Mouse (Mus musculus) cerebellum, adult 11 months (tissue): ENCODE results near the gene Ninj1.

Source experiments
- DNase-seq: peaks from one replicate; pipeline ENCODE4 v3.0.0; 2022

Ninj1 gene

DNA sequence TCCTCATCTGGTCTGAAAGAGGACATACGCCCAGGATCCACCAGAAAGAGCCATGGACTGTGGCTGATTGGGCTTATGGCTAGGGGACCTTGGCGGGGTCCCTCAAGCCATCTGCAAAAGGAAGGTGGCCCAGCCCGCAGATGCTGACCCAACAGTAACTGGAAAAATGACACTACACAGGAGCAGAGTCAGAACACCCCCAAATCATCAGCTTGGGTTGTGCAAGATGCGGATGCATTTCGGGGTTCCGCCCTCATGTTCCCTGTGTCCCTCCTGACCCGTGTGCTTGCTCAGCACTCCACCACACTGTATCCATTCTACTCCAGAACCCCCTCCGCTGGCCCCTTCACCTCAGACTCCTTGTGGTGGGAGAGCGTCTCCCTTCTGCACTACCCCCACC is 11.4 kb downstream of the Ninj1 start:
- DNase-seq = no peak

DNA sequence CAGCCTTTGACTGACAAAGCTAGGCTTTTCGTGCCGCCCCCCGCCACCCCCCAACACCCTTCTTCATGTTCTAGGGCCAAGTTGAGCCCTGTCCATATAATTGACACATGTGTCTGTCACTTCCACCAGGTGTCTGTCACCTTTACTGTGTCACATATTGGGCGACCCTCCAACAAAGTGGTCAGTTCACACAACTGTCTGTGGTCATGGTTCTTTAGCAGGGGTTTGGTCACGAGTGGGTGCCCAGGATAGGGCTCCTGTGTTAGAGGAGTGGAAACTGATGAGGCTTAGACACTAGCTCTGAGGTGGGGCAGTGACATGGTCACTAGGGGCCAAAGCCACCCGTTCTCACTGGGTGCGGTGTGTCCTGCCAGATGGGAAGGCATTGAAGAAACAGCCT is 12.6 kb downstream of the Ninj1 start:
- DNase-seq = no peak

DNA sequence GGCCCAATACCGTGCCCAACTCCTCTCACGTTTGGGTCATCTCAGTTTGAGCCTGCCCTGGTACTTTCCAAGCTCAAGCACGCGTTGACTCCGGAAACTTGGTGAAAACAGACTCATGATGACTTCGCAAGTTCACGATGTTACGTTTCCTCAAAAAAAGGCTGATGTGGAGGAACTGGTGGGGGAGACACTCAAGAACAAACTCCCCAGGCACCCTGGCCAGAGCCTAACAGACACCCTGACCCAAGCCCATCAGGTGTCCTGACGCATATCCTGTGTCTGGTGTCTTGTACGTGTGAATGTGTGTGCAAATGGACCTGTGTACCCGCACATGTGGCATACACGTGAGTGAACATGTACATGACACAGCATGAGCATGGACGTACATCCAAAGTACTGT is 13.4 kb downstream of the Ninj1 start:
- no peak for DNase-seq

DNA sequence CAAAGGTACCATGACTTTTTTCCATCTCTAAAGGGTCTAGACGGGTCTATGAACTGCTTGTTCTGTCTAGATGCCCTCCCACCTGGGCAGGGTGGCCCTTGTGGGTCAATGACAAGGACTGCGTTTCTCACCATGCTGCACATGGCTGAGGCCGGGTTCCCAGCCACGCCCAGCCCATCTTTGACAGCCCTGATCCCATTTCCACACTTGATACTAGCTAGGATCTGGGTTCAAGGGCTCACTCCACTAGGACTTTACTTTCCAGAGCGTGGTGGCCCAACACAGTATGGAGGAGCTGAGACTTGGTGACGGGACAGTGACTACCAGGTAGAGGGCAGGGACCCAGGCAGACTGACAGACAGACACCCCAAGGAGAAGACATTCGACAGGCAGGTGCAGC is 15.3 kb downstream of the Ninj1 start:
- no peak for DNase-seq

DNA sequence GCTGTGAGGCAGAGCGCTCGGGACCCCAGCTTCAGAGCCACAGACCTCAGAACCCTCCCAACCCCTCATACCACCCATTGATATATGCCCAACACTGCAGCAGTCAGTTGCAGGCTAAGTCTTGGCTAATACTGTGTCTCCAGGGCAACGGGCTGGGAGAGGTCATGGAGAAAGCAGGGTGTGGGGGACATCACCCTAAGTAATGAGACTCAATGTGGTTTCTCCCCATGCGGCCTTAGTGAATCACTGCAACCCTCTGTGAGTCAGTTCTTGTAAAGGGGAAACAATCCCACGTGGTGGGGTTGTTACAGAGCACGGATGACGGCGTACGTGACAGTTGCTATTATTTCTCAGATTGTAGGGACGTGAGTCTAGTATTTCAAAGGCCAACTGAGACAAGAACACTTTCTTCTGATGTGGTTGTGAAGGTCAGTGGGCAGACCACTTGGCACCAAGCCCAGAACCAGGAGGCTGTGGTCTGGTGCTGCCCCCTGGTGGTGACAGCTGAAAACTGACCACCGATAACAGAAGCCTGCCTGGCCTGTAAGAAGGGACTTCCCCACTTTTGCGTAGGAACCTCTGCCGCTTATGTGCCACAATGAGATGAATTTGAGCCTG is 18.2 kb downstream of the Ninj1 start:
- DNase-seq = peak; percentile 78

DNA sequence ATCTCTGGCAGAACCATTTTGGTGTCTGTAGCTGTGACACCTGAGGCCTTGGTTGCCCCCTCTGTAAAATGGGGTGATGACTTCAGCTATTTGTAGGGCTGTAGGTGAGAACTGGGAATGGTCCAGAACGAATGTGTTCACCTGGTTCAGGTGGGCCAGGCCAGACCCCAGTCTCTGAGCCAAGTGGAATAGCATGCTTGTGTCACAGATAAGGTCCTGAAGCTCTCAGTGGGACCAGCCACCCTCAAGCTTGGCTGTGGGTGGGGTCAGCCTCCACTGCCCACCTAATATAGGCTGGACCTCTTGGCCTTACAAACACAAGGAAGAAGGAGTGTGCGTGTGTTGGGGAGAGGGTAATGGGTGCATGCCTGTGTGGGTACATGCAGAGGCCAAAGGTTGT is 19.1 kb downstream of the Ninj1 start:
- no peak for DNase-seq

DNA sequence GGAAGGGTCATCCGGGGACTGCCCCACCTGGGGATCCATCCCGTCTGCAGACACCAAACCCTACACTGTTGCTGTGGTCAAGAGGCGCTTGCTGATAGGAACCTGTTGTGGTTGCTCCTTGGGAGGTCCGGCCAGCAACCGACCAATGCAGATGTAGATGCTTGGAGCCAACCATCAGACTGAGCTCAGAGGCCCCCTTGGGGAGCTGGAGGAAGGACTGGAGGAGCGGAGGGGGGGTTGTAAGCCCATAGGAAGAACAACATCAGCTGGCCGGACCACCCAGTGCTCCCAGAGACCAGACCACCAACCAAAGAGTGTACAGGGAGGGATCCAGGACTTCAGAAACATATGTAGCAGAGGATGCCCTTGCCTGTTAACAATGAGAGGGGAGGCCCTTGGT is 22.0 kb downstream of the Ninj1 start:
- DNase-seq = no peak

DNA sequence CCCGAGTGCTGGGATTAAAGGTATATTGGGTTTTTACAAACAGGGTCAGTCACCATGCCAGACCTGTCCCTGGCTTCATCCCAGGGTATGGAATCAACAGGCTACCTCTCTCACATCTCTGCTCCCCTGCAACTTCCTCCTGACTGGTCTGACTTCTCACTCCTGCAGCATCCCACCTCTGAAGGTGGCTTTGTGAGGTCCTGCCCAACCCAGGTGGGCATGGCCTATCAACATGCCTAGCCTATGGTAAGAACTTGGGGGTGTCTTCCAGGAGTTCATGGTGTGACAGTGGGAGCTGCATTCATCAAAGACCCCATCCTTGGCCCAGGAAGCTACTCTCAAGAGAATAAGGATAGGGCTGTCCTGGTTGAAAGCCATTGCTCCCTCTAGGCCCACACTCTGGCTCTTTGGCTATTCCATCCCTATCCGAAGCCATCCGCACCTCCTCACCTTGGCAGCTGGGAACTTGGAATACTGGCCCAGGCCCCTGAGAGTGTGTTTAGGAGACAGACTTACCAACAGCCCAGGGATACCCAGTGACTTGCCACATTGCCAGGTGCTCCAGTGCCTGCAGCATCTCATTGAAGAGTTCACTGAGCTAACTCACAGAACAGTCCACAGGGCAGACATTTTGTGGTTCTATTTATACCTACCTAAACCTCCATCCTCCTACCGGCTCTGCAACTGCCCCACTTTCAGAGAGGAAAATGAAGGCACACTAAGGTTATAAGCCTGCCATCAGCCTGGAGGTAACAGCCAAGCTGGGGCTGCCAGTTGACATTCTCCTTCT is 25.6 kb downstream of the Ninj1 start:
- no peak for DNase-seq

DNA sequence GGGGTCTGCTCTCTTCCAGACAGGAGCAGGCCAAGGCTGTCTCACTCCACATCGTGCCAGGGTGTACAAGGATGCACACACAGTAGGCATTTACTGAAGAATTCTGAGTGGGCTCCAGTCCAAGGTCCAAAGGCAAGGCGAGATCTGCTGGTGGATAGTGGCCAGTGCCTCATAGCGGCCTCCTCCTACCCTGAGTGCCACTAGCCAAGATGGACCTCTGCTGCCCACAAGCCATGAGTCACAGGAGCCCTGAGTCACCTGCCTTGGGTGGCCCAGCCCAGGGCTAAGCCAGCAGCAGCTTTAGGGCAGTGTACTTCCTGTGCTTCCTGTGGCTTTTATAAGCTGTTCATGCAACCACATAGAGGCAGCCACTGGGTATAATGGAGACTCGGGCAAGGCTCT is 26.2 kb downstream of the Ninj1 start:
- DNase-seq = peak; percentile 66

DNA sequence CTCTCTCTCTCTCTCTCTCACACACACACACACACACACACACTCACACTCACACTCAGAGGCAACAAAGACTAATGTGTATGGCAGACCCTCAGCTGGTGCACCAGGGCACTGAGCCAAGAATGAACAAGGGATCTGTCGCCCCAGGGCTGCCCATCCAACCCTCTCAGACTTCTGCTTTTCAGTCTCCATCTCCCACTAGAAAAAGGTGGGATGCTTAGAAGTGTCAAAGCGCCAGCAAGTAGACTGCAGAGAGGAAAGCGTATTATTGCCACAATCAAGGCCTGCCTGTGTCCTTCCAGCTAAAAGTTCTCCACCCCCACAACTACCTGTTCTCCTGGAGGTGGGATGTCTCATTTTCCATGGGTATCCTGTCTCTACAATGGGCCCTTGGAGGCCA is 27.2 kb downstream of the Ninj1 start:
- no peak for DNase-seq

DNA sequence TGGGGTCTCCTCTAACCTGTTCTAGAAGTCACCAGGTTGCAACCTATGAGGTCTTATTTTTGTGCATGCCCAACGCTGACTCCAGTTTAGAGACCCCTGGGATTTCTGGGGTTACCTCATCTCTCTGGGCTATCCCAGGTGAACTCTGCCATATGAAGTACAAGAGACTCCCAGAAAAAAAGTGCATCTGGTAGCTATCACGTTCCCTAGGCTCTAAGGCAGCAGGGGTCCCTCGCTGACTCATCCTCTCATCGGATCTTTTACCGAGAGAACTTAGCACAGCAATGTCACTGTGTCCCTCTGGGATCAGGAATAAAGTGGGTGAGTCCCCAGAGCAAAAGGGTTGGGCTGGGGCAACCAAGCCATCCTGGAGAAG is 27.8 kb downstream of the Ninj1 start:
- no peak for DNase-seq

DNA sequence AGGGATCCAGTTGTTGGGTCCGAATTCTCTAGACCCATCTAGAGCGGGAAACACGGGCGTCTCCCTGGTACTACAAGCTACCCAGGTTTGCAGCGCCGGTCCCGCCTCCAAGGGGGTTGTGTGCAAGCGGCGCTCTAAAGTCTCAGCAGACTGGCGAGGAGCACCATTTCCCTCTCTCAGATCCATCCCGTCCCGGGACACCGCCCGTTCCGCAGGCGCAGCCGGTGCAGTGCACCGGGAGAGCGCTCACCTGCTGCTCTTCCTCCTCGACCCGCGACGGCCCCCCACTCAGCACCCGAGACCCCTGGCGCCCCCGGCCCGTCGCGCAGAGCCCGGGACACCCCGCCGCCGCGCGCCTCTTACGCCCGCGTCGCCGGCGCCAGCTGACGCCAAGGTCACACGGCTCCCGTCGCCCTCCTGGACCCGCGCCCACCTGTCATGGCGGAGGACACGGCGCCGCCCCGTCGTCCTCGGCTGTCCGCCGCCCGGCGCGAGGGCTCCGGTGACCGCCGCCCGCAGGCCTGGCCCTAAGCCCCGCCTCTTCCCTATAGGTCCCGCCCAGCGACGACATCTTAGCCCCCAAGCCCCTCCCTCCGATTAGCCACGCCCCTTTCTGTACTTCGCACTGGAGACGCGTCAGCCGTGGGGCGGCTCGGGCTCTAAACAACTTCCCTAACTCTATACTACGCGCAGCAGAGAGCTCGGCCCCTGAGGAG is 28.4 kb downstream of the Ninj1 start, which contains the start of gene Card19:
Card19 (minus strand) TSS at position 534 of the 716 bp plus-strand sequence.
- peak; percentile 91 for DNase-seq

DNA sequence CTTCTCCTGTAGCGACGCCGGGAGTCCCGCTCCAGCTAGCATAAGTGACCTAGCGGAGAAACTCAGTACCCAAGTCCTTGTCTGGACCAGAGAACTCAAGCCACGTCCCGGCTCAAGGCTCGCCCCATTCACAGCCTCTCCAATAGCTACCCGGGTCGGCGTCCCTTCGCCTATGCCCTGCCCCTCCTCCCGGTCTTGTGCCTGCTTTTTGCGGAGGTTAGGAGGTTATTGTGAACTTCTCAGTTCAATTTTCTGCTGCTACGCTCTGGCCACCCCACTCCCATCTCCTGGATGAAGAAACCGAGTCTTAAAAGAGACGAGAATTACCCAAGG is 28.9 kb downstream of the Ninj1 start:
- DNase-seq = no peak

DNA sequence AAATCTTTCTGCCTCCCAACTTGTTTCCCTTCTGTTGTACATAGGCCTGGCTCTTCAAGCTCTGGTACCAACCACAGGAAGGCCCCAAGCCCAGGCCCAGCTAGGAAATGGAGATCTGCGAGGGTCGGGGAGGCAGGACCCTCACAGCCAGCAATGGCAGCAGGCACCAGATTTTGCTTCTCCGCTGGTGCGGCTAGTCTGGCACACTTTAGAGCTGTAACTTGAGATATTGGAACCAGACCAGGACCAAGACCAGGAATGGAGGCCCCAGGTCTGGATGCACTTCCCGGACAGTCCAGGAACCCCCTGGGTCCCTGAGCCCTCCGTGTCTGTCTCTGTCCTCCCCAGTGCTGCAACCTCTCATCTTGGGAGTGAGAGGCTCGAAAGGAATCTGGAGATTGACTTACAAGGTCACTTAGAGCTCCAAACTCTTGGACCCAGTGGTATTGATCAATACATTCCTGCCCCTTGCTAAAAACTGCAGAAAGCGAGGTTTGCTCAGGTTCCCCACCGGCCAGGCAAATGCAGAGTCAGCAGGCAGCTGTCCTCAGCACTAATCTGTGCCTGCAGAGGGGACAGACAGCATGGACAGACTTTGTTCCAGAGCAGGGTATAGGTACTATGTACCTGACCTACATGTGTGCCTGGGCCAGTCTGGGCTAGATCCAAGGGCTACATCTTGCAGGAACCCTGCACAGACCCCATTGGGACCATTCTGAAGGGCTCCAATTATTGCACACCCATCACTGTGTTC is 29.7 kb downstream of the Ninj1 start:
- no peak for DNase-seq

DNA sequence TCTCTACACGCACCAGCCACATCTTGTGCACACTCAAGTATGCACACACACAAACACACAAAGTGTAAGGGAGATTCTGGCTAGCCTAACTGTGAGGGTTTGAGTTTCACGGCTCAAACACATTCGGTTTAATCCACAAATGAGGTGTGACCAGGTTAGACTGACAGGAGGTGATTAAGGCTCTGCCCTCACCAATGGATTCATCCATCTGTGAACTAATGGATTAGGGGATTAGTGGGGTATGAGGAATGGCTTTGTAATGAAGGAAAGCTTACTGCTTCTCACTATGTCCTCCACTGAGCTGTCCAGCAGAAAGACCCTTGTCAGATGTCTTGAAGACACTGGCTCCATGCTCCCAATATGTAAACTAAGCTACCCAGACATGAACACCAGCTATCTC is 31.4 kb downstream of the Ninj1 start:
- no peak for DNase-seq

DNA sequence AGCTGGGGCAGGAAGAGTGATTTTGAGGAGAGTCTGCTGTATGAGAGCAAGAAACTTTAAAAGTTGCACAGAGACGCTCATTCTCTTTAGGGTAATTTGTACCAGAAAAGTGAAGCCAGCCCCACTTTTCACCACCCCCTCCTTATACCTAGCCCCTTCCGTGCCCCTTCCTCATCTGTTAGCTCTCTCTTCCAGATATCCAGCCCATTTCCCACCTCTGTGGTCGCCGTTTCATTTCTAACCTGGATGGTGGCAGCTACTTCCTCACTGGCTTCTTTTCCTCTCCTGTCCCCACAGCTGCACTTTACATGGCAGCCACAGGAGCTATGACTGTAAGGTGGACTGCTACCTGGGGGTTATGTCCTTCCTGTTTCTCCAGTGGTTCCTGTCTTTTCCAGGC is 32.1 kb downstream of the Ninj1 start:
- DNase-seq = no peak

DNA sequence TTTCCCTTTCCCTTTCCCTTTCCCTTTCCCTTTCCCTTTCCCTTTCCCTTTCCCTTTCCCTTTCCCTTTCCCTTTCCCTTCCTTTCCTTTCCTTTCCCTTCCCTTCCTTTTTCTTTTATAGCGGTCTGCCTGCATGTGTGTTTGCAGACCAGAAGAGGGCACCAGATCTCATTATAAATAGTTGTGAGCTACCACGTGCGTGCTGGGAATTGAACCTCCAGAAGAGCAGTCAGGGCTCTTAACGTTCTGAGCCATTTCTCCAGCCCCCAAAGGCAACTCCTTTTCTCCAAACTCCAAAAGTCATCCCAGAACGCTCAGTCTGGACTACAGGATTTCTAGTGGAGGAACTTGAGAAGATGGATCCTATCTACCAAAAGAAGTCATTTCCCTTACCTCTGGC is 33.6 kb downstream of the Ninj1 start:
- DNase-seq = no peak

DNA sequence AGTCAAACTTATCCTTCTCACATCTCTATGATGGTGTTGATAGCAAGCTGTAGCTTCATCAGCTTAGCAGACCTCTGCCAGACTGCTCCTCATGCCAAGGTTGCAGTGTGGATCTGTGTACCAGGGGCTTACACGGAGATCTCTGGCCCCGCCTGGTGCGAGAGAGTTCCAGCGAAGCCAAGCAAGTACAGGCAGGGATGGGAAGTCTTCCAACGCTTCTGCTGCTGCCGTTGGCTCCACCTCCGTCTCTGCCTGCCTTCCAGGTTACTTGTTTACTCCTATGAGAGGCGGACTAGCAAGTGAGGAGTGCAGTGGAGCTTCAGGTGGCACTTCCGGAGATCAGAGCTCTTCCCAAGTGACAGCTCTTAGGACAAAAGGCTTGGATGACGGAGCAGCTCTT is 37.0 kb downstream of the Ninj1 start:
- no peak for DNase-seq

DNA sequence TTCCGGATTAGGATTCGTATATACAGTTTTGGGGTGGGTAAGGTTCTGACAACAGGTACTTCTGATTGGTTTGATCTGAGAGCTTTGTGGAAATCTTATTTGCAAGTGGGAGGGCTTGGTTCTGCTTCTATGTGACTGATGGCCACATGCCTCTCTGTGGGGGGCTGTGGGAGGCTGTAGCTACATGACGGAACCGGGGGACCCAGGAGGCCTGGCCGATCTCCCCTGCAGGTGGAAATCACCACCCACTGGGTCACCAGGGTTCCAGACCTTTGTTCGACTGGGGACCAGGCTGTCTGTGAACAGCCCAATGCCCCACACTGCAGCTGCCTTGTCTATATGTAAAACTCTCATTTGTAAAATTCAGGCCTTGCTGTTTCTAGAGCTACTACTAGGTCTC is 37.4 kb downstream of the Ninj1 start:
- DNase-seq = no peak

DNA sequence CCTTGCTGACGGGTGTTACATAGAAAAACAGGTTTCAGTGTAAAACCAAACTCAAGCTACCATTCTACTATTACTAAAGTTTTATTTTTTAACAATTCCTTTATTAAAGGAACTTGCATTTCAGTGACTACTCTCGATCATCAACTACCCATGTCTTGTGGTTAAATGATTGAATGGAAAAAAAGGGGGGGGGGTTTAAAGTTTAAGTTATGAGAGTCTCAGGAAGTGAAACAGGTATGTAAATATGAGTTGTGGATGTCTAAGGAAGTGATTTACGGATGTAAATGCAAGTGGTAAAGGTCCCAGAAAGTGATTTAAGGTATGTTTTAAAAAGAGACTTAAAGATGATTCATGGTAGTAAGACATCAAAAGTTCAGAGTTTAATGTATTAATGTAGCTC is 37.9 kb downstream of the Ninj1 start:
- DNase-seq = no peak

DNA sequence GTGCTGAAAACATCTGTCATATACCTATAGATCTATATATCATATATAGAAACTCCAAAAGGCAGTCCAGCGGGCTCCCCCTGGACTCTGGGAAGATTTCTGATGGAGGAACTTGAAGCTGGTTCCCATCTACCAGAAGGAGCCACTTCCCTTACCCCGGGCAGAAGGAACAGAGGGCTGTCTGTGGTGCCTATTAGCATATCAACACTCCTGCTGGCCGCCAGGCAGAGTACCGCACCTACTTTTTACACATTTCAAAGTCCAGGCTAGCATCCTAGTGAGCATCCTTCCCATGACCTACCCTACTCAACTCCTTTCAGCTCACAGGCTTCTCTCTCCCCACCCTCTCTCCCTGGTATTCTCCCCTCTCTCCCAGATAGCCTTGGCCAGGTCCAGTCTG is 38.3 kb downstream of the Ninj1 start:
- no peak for DNase-seq

DNA sequence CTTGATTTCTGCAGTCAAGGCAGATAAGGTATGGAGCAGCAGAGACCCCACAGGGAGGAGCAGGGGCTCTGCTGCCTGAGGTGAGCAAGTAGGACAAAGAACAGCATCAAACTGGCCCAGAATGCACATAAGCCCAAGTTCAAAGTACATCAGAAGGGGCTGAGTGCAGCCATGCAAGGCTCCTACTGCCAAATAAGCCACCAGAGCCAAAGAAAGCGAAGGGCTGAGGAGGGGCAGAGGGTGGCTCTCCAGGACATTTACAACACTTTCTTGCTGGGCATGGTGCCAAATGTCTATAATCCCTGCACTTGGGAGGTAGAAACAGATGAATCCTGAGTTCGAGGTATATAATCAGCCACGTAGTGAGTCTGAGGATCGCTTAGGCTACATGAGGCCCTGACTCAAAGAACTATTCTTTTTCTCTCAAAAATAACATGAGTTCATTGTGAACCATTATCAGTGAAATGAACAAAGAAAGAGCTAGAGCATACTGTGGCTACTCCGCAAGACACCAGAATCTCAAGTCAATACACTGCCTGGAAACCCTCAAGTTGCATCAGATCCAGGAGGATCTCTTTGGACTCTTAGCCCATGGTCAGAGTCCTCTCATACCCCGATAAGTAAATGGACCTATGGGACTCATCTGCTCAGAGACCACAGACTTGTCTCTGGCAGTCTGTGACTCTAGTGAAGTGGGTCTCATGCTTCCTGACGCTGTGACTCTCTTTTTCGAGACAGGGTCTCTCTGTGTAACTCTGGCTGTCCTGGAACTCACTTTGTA is 46.7 kb downstream of the Ninj1 start:
- no peak for DNase-seq

DNA sequence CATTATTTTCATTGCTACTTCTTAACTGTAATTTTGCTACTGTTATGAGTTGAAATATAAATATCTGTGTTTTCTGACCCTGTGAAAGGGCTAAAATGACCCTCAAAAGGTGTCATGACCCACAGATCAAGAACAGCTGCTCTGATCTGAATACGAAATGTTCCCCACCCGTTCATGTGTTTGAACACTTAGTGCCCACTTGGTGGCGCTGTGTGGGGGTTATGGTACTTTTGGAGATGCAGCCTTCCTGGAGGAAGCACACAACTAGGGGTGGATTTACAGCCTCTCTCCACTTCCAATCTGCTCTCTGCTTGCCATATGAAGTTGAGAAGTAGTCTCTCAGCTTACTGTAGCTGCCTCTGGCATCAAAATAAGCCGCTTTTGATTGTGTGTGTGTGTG is 47.4 kb downstream of the Ninj1 start:
- DNase-seq = no peak
